Mouse (Mus musculus) left cerebral cortex, postnatal 14 days (tissue): ENCODE results near the gene Tbccd1. TPM values are rescaled to one million over a fixed set of nuclear protein-coding genes. Genes with fewer than 3 reads are reported as not detected.
"Not testable (repeated sequence)": the region's sequence is repeated elsewhere in the genome, so short reads cannot be mapped to it uniquely, and the experiment has no call there.

ENCODE experiments used
- DNase-seq, 2 experiments: peaks; one replicate each; pipeline ENCODE4 v3.0.0; 2021 to 2022; ENCODE audit warnings: low spot score in 2 of 2, mixed read lengths in 1 of 2
- intact Hi-C: fragments of 180-260 bp; cut with DNase I; formaldehyde crosslinking; loops from one replicate; pipeline ENCODE4 v1.15.1; 2025
- total RNA-seq, 2 experiments: library from RNA; stranded (reverse); gene quantifications; 2 replicates each; pipeline ENCODE4 v1.2.3; 2021

Tbccd1 gene
- total RNA-seq, 2 experiments from 2014 or later = 12.1 to 15.4 TPM

GRCm38 (mm10) chr16:22800026-22800848 is 57.2 kb downstream of the Tbccd1 start:
- intact Hi-C loops = no loop called here

GRCm38 (mm10) chr16:22798520-22798919 is 58.9 kb downstream of the Tbccd1 start:
- intact Hi-C loops = loop anchor here (10.0 kb wide), 1 partner anchor 144 kb away; the partner anchor contains the start of gene Dgkg
- no peak for DNase-seq

More at GRCm38 (mm10) chr16:22800026-22800848, 57.2 kb downstream of the Tbccd1 start:
- no peak for DNase-seq

GRCm38 (mm10) chr16:22797521-22797920 is 59.9 kb downstream of the Tbccd1 start:
- intact Hi-C loops = loop anchor here (10.0 kb wide), 1 partner anchor 143 kb away; the partner anchor contains the start of gene Dgkg
- DNase-seq = no peak

GRCm38 (mm10) chr16:22795497-22795896 is 62.0 kb downstream of the Tbccd1 start:
- intact Hi-C loops = loop anchor here (10.0 kb wide), 1 partner anchor 141 kb away; the partner anchor contains the start of gene Dgkg
- DNase-seq = no peak

GRCm38 (mm10) chr16:22791235-22791634 is 66.2 kb downstream of the Tbccd1 start:
- DNase-seq = no peak
- intact Hi-C loops = loop anchor here (10.0 kb wide), 1 partner anchor 136 kb away; the partner anchor contains the start of gene Dgkg

GRCm38 (mm10) chr16:22789908-22790367 is 67.5 kb downstream of the Tbccd1 start:
- DNase-seq = peak; percentile 75 to 82
- intact Hi-C loops = loop anchor here (10.0 kb wide), 1 partner anchor 135 kb away; the partner anchor contains the start of gene Dgkg

GRCm38 (mm10) chr16:22782686-22783085 is 74.8 kb downstream of the Tbccd1 start:
- no peak for DNase-seq
- intact Hi-C loops = no loop called here

GRCm38 (mm10) chr16:22779228-22779835 is 78.1 kb downstream of the Tbccd1 start:
- intact Hi-C loops = no loop called here
- no peak for DNase-seq

GRCm38 (mm10) chr16:22778296-22778695 is 79.2 kb downstream of the Tbccd1 start:
- intact Hi-C loops, DNase-seq: not testable (repeated sequence)

GRCm38 (mm10) chr16:22775471-22775985 is 81.9 kb downstream of the Tbccd1 start:
- DNase-seq = no peak

GRCm38 (mm10) chr16:22768661-22769060 is 88.8 kb downstream of the Tbccd1 start:
- DNase-seq = peak; percentile 49 to 51
- intact Hi-C loops = loop anchor here (5.0 kb wide), 1 partner anchor 111 kb away; the partner anchor contains the start of gene Dgkg

More at GRCm38 (mm10) chr16:22775471-22775985, 81.9 kb downstream of the Tbccd1 start:
- intact Hi-C loops = no loop called here

- peak in 1 of 2 experiments; percentile 24 for DNase-seq
- intact Hi-C loops = loop anchor here (5.0 kb wide), 1 partner anchor 110 kb away; the partner anchor contains the start of gene Dgkg
These were observed 90.1 kb downstream of the Tbccd1 start for GRCm38 (mm10) chr16:22767405-22767804.

- intact Hi-C loops = loop anchor here (5.0 kb wide), 1 partner anchor 109 kb away; the partner anchor contains the start of gene Dgkg
- no peak for DNase-seq
These were observed 90.7 kb downstream of the Tbccd1 start for GRCm38 (mm10) chr16:22766738-22767211.

GRCm38 (mm10) chr16:22765531-22765930 is 91.9 kb downstream of the Tbccd1 start:
- DNase-seq = no peak
- intact Hi-C loops = loop anchor here (5.0 kb wide), 1 partner anchor 108 kb away; the partner anchor contains the start of gene Dgkg

Other genes with a start within 250 kb of the Tbccd1 start
- 10 to 100 TPM; 31.0 to 44.2 TPM for gene Dgkg, start 200.4 kb downstream of the Tbccd1 start, total RNA-seq
- not detected for gene Crygs, start 46.1 kb downstream of the Tbccd1 start, total RNA-seq
- gene Dnajb11, start 176 bp upstream of the Tbccd1 start, total RNA-seq = 10 to 100 TPM; 69.0 to 70.0 TPM
- gene Ahsg, start 33.6 kb upstream of the Tbccd1 start, total RNA-seq = not detected
- not detected for gene Fetub, start 60.7 kb upstream of the Tbccd1 start, total RNA-seq
- not detected for gene Hrg, start 93.4 kb upstream of the Tbccd1 start, total RNA-seq
- gene Kng2, start 171.8 kb upstream of the Tbccd1 start, total RNA-seq = not detected
- gene Kng1, start 200.2 kb upstream of the Tbccd1 start, total RNA-seq = not detected
- gene Eif4a2, start 249.8 kb upstream of the Tbccd1 start, total RNA-seq = 100 to 1,000 TPM; 759 to 792 TPM